Mouse (Mus musculus) stomach, embryonic 14.5 days (tissue): Measurements from ENCODE around the gene Fbxw19. TPM values are rescaled to one million over a fixed set of nuclear protein-coding genes. Genes with fewer than 3 reads are reported as not detected.
"Not testable (repeated sequence)": the region's sequence is repeated elsewhere in the genome, so short reads cannot be mapped to it uniquely, and the experiment has no call there.

Experiments
- ATAC-seq: fragments of 200-750 bp; cut with Nextera tagmentation; 2 replicates; pipeline ENCODE4 v1.8.0; 2017; ENCODE audit warnings: low read depth, moderate TSS enrichment; ENCODE audit not compliant: insufficient number of reproducible peaks, insufficient read depth, low FRiP score
- H3K27ac ChIP-seq: fragments of 300-500 bp; sonication (generic); 2 replicates; pipeline ENCODE4 v1.5.1; 2014; ENCODE audit warnings: mild to moderate bottlenecking, low read length, moderate library complexity, mixed read lengths
- H3K27me3 ChIP-seq: fragments of 300-500 bp; sonication (generic); 2 replicates; pipeline ENCODE4 v1.6.1; 2014; ENCODE audit warnings: low read length, control low read depth, mixed read lengths; ENCODE audit not compliant: control insufficient read depth, insufficient read depth
- H3K36me3 ChIP-seq: fragments of 300-500 bp; sonication (generic); 2 replicates; pipeline ENCODE4 v1.6.1; 2014; ENCODE audit warnings: mild to moderate bottlenecking, control low read depth, low read length, moderate library complexity, mixed read lengths; ENCODE audit not compliant: control insufficient read depth, insufficient read depth
- H3K4me1 ChIP-seq: fragments of 300-500 bp; sonication (generic); 2 replicates; pipeline ENCODE4 v1.6.1; 2014; ENCODE audit warnings: low read length, control low read depth, mixed read lengths; ENCODE audit not compliant: control insufficient read depth, insufficient read depth
- H3K4me2 ChIP-seq: fragments of 300-500 bp; sonication (generic); replicated peaks from 2 replicates; pipeline ENCODE4 v1.6.1; 2014; ENCODE audit warnings: low read depth, low read length, control low read depth
- H3K4me3 ChIP-seq: fragments of 300-500 bp; sonication (generic); 2 replicates; pipeline ENCODE4 v1.5.1; 2014; ENCODE audit warnings: low read depth, low read length, control low read depth
- H3K9ac ChIP-seq: fragments of 300-500 bp; sonication (generic); replicated peaks from 2 replicates; pipeline ENCODE4 v1.6.1; 2014; ENCODE audit warnings: low read depth, mild to moderate bottlenecking, control low read depth, low read length, moderate library complexity, mixed read lengths
- H3K9me3 ChIP-seq: fragments of 300-500 bp; sonication (generic); 2 replicates; pipeline ENCODE4 v1.6.1; 2016; ENCODE audit warnings: low read depth, low read length, control low read depth; ENCODE audit not compliant: control insufficient read depth
- WGBS: fragments of 180-500 bp; shearing (Covaris S2); extraction: QIAGEN DNeasy Blood & Tissue Kit; methylation state at CpG from one replicate; pipeline ENCODE4 v1.1.7; 2014; 5-methylcytosine and 5-hydroxymethylcytosine counted together
- polyA plus RNA-seq: library from polyadenylated mRNA; unstranded; fragments of >200 nt; fragmentation: Nextera tagmentation; extraction: Ambion mirVana; gene quantifications from 2 replicates; pipeline ENCODE4 v1.2.1, GENCODE M21; 2014

Gene Fbxw19
- polyA plus RNA-seq, result not detected in 2 replicates

DNA sequence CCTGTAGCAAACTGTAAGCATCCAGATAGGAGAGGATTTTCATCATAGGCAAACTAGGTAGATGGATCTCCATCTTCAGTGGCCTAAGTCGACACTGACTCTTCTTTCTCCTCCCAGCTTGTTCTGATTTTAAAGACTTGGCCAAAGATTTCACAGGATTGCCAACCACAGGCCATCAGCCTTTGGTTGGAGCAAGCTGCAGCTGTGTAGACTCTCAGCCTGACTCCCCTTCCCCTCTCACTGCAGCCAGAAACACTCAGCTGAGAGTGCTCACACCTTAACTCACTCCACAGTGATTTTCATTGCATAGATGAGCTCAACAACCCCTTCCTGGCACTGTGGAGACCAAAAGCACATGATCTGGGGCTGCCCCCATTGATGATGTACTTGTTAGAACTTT lies at the start of gene Fbxw19:
Gene Fbxw19, minus strand, starts transcription at position 101 of the 400 bp plus-strand sequence.
- not testable (repeated sequence) for ATAC-seq, H3K4me3 ChIP-seq, H3K9ac ChIP-seq, H3K4me1 ChIP-seq, H3K9me3 ChIP-seq, H3K27me3 ChIP-seq, H3K27ac ChIP-seq, H3K36me3 ChIP-seq, H3K4me2 ChIP-seq
- 79% methylated on average over 1 of the region's 1 CpGs for WGBS

DNA sequence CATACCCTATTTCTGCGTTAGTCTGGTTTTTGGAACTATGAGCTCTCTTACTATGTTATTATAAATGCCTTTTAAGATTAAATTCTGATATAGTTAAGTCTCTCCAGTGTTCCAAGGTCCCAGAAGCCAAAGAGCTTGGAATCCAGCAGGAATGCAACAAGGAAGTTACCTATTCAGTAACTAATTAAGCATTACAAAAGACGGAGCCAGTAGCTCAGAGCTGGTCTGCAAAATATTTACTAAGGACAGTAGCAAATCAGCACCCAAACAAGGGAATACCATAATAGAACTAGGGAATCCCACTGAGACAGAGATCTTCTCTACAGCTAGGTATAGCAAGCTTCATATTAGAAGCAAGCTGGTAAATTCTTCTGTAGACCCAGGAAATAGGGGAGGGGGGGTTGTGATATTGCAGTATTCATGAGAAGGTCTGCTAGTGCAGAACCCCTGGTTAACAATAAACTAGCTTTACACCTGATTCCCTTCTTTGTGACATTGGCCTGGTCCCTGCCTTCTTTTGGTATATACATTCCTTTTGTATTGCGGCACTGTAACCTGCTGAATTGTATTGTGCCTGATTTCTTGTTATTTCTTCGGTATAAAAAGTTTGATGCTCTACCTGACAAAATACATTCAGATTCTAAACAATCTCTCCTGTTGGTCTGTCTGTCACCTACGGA lies 27.9 kb upstream of the Fbxw19 start:
- 76% methylated on average over 5 of the region's 5 CpGs for WGBS
- Histone ChIP-seq H3K27ac (no peak overlapping the region), H3K4me1 (no peaks in the 10 kb centered on the region), H3K4me3 (no peak overlapping the region), H3K9ac (no peak overlapping the region), H3K4me2 (no peak overlapping the region), H3K36me3 (no peaks in the 10 kb centered on the region), H3K9me3 (no peaks in the 10 kb centered on the region), H3K27me3 (no peaks in the 10 kb centered on the region)
- no peak for ATAC-seq

DNA sequence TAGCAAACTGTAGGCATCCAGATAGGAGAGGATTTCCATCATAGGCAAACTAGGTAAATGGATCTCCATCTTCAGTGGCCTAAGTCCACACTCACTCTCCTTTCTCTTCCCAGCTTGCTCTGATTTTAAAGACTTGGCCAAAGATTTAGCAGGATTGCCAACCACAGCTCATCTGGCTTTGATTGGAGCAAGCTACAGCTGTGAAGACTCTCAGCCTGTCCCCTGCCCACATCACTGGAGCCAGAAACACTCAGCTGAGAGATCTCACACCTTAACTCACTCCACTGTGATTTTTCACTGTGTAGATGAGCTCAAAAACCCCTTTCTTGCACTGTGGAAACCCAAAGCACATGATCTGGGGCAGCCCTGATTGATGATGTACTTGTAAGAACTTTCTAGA lies 46.6 kb downstream of the Fbxw19 start, which contains the start of gene Fbxw16:
Gene Fbxw16, minus strand, starts transcription at position 101 of the 400 bp plus-strand sequence.
- Histone ChIP-seq H3K36me3 (no peaks in the 10 kb centered on the region), H3K9ac (no peak within 1 kb of the TSS), H3K4me3 (no peak within 1 kb of the TSS), H3K9me3 (no peaks in the 10 kb centered on the region), H3K27me3 (no peaks in the 10 kb centered on the region), H3K4me1 (no peaks in the 10 kb centered on the region), H3K4me2 (no peak within 1 kb of the TSS), H3K27ac (no peak within 1 kb of the TSS)
- no peak for ATAC-seq

DNA sequence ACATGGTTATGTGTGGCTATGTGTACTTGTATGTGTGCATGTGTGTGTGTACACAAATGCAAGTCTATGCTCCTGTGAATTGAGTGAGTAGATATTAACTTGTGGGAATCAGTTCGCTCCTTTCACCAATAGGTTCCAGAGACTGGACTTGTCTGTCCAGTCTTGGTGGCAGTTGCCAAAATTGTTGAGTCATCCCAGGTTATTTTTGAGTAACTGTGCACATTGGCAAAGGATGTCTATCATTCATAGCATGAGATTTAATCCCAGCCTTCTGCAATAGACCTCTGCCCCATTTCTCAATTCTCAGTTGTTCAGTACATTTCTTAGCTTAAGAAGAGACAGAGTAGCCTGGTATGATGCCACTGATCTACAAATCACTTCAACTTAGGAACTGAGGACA lies 62.7 kb downstream of the Fbxw19 start:
- no peak for ATAC-seq
- Histone ChIP-seq H3K36me3 (no peaks in the 10 kb centered on the region), H3K27me3 (no peaks in the 10 kb centered on the region), H3K4me3 (no peak overlapping the region), H3K27ac (no peak overlapping the region), H3K9me3 (no peaks in the 10 kb centered on the region), H3K4me1 (no peaks in the 10 kb centered on the region), H3K9ac (no peak overlapping the region), H3K4me2 (no peak overlapping the region)
- 80% methylated on average over 1 of the region's 1 CpGs for whole genome bisulfite sequencing

Other genes starting within 250 kb of the Fbxw19 start
- not detected in 2 replicates for gene Fbxw14, start 208.2 kb downstream of the Fbxw19 start, polyA plus RNA-seq
- not detected in 2 replicates for gene Fbxw28, start 156.2 kb downstream of the Fbxw19 start, polyA plus RNA-seq
- gene Fbxw22, start 91.6 kb downstream of the Fbxw19 start, polyA plus RNA-seq, result not detected in 2 replicates
- gene Fbxw16, start 46.7 kb downstream of the Fbxw19 start, polyA plus RNA-seq, result not detected in 2 replicates
- gene Fbxw15, start 72.4 kb upstream of the Fbxw19 start, polyA plus RNA-seq, result not detected in 2 replicates
- not detected in 2 replicates for gene Fbxw24, start 130.2 kb upstream of the Fbxw19 start, polyA plus RNA-seq
- not detected in 2 replicates for gene Fbxw25, start 168.8 kb upstream of the Fbxw19 start, polyA plus RNA-seq
- 0.17 TPM in 1 of 2 replicates, not detected in the other for gene Fbxw18, start 206.8 kb upstream of the Fbxw19 start, polyA plus RNA-seq